Mouse (Mus musculus): Measurements from ENCODE around the gene Insig2. TPM values are rescaled to one million over a fixed set of nuclear protein-coding genes. Genes with fewer than 3 reads are reported as not detected.

Gene Insig2
- polyA plus RNA-seq (2015; fragmentation: Nextera tagmentation; extraction: Ambion mirVana) = 34.6 and 39.1 TPM in 2 replicates

GRCm38 (mm10) chr1:121332485-121332884 lies at the start of gene Insig2:
TSS of gene Insig2 (minus strand) at chr1:121332589.

Other genes starting within 250 kb of the Insig2 start
- 5.0 and 5.7 TPM in 2 replicates for gene Ccdc93, start 98.5 kb upstream of the Insig2 start, polyA plus RNA-seq (2015; fragmentation: Nextera tagmentation; extraction: Ambion mirVana)
- gene Htr5b, start 195.9 kb upstream of the Insig2 start, polyA plus RNA-seq (2015; fragmentation: Nextera tagmentation; extraction: Ambion mirVana) = not detected in 2 replicates
- 30.1 and 38.6 TPM in 2 replicates for gene Ddx18, start 235.4 kb upstream of the Insig2 start, polyA plus RNA-seq (2015; fragmentation: Nextera tagmentation; extraction: Ambion mirVana)